Mouse (Mus musculus) small intestine, adult 2 months (tissue): Measurements from ENCODE around the gene Rexo1.

Experiments used
- CTCF ChIP-seq: fragments of 200-500 bp; IDR thresholded peaks from 2 replicates; pipeline ENCODE4 v1.5.1; 2012; ENCODE audit warnings: low read depth, mild to moderate bottlenecking, control low read depth, inconsistent platforms, low read length, moderate library complexity, mixed read lengths; ENCODE audit not compliant: insufficient replicate concordance, insufficient read length; ENCODE audit errors: extremely low read depth
- POLR2A ChIP-seq: fragments of 200-500 bp; IDR thresholded peaks from 2 replicates; pipeline ENCODE4 v1.6.1; 2012; ENCODE audit warnings: low read depth, mild to moderate bottlenecking, control low read depth, inconsistent platforms, low read length, moderate library complexity

- TF ChIP-seq CTCF, result no peak
- TF ChIP-seq POLR2A, result no peak
These were observed 48.9 kb upstream of the Rexo1 start for GRCm38 (mm10) chr10:80610116-80610785.
